Mouse (Mus musculus) hindbrain, postnatal 0 days (tissue): Measurements from ENCODE around the gene A730061H03Rik. TPM values are rescaled to one million over a fixed set of nuclear protein-coding genes. Genes with fewer than 3 reads are reported as not detected.

ENCODE experiments used
- ATAC-seq: fragments of 200-750 bp; cut with Nextera tagmentation; 2 replicates; pipeline ENCODE4 v1.8.0; 2017; ENCODE audit warnings: mild to moderate bottlenecking, moderate TSS enrichment, moderate library complexity
- DNase-seq: peaks from one replicate; pipeline ENCODE4 v3.0.0-alpha.2; 2015; ENCODE audit warnings: low spot score
- H3K27ac ChIP-seq: fragments of 300-500 bp; sonication (generic); 2 replicates; pipeline ENCODE4 v1.5.1; 2014; ENCODE audit warnings: mild to moderate bottlenecking
- H3K27me3 ChIP-seq: fragments of 300-500 bp; sonication (generic); 2 replicates; pipeline ENCODE4 v1.6.1; 2014; ENCODE audit warnings: low read length, mixed read lengths; ENCODE audit not compliant: insufficient read depth
- H3K36me3 ChIP-seq: fragments of 300-500 bp; sonication (generic); 2 replicates; pipeline ENCODE4 v1.6.1; 2014; ENCODE audit warnings: low read length, mixed read lengths; ENCODE audit not compliant: insufficient read depth
- H3K4me1 ChIP-seq: fragments of 300-500 bp; sonication (generic); 2 replicates; pipeline ENCODE4 v1.6.1; 2014; ENCODE audit warnings: antibody characterized with exemption, low read length, mixed read lengths; ENCODE audit not compliant: insufficient read depth
- H3K4me2 ChIP-seq: fragments of 300-500 bp; sonication (generic); 2 replicates; pipeline ENCODE4 v1.6.1; 2014; ENCODE audit warnings: low read depth, mild to moderate bottlenecking, low read length, moderate library complexity, mixed read lengths
- H3K4me3 ChIP-seq: fragments of 300-500 bp; sonication (generic); 2 replicates; pipeline ENCODE4 v1.5.1; 2014; ENCODE audit warnings: low read length
- H3K9ac ChIP-seq: fragments of 300-500 bp; sonication (generic); replicated peaks from 2 replicates; pipeline ENCODE4 v1.6.1; 2014; ENCODE audit warnings: mild to moderate bottlenecking, low read length, moderate library complexity, mixed read lengths
- H3K9me3 ChIP-seq: fragments of 300-500 bp; sonication (generic); 2 replicates; pipeline ENCODE4 v1.6.1; 2016; ENCODE audit warnings: low read length, mixed read lengths
- CTCF ChIP-seq: IDR thresholded peaks from 2 replicates; pipeline ENCODE4 v1.5.1; 2016; ENCODE audit warnings: antibody characterized with exemption, control low read depth, low read depth
- WGBS: fragments of 180-500 bp; shearing (Covaris S2); extraction: QIAGEN DNeasy Blood & Tissue Kit; methylation state at CpG from one replicate; pipeline ENCODE4 v1.1.7; 2014; 5-methylcytosine and 5-hydroxymethylcytosine counted together
- polyA plus RNA-seq: library from polyadenylated mRNA; unstranded; fragments of >200 nt; fragmentation: Nextera tagmentation; extraction: Ambion mirVana; gene quantifications from 2 replicates; pipeline ENCODE4 v1.2.1, GENCODE M21; 2015
- total RNA-seq: library from RNA; depleted of rRNA; stranded (reverse); fragments of >200 nt; gene quantifications from 2 replicates; pipeline ENCODE4 v1.2.3, GENCODE M21; 2014

Gene A730061H03Rik
- total and polyA plus RNA-seq, 2 experiments from 2014 or later = not detected

GRCm38 (mm10) chr14:55589771-55590448 lies 29.7 kb upstream of the A730061H03Rik start:
- peak overlapping the region; percentile 96; the same call in 1 of the 2 replicates for H3K27ac ChIP-seq

GRCm38 (mm10) chr14:55589271-55589670 lies 29.1 kb upstream of the A730061H03Rik start:
- ATAC-seq = no peak
- TF ChIP-seq CTCF = no peak
- 88% methylated on average over 5 of the region's 5 CpGs for whole genome bisulfite sequencing

More at GRCm38 (mm10) chr14:55589771-55590448, 29.7 kb upstream of the A730061H03Rik start:
- Histone ChIP-seq H3K4me1 (peaks cover 24% of the 10 kb centered on the region), H3K27me3 (no peaks in the 10 kb centered on the region), H3K4me3 (peak overlapping the region; percentile 79), H3K9ac (peak overlapping the region; percentile 72), H3K36me3 (peaks cover 8% of the 10 kb centered on the region), H3K9me3 (no peaks in the 10 kb centered on the region), H3K4me2 (peak overlapping the region; percentile 90)
- ATAC-seq = no peak
- WGBS = 89% methylated on average over 11 of the region's 11 CpGs
- DNase-seq = no peak
- TF ChIP-seq CTCF = no peak

GRCm38 (mm10) chr14:55586149-55586548 lies 25.9 kb upstream of the A730061H03Rik start:
- 0 out of 2 replicates have a peak, but pooled peaks cover 13% of the 10 kb centered on the region for H3K4me1 ChIP-seq
- WGBS = 95% methylated on average over 2 of the region's 2 CpGs
- no peaks in the 10 kb centered on the region for H3K27me3 ChIP-seq
- H3K4me2 ChIP-seq = no peak overlapping the region
- no peak overlapping the region for H3K4me3 ChIP-seq
- no peak for ATAC-seq
- DNase-seq = no peak
- H3K9me3 ChIP-seq = no peaks in the 10 kb centered on the region
- no peak; the same call in 1 of the 2 replicates for TF ChIP-seq CTCF
- peaks cover 9% of the 10 kb centered on the region; the same call in 1 of the 2 replicates for H3K36me3 ChIP-seq
- H3K9ac ChIP-seq = no peak overlapping the region
- no peak overlapping the region for H3K27ac ChIP-seq

More at GRCm38 (mm10) chr14:55589271-55589670, 29.1 kb upstream of the A730061H03Rik start:
- H3K27ac ChIP-seq = no peak overlapping the region
- no peaks in the 10 kb centered on the region for H3K9me3 ChIP-seq
- no peak overlapping the region for H3K4me3 ChIP-seq
- DNase-seq = no peak
- H3K4me1 ChIP-seq = peaks cover 28% of the 10 kb centered on the region
- no peak overlapping the region for H3K4me2 ChIP-seq
- no peak overlapping the region for H3K9ac ChIP-seq
- H3K36me3 ChIP-seq = peaks cover 1% of the 10 kb centered on the region; the same call in 1 of the 2 replicates
- H3K27me3 ChIP-seq = no peaks in the 10 kb centered on the region

GRCm38 (mm10) chr14:55585566-55585960 lies 25.4 kb upstream of the A730061H03Rik start:
- H3K9me3 ChIP-seq = no peaks in the 10 kb centered on the region
- no peaks in the 10 kb centered on the region for H3K27me3 ChIP-seq
- peak overlapping the region; percentile 79; the same call in 1 of the 2 replicates for H3K27ac ChIP-seq
- peaks cover 9% of the 10 kb centered on the region; the same call in 1 of the 2 replicates for H3K36me3 ChIP-seq
- whole genome bisulfite sequencing = 60% methylated on average over 6 of the region's 6 CpGs
- no peak overlapping the region for H3K9ac ChIP-seq
- DNase-seq (no peak), ATAC-seq (no peak)
- 0 out of 2 replicates have a peak, but pooled peaks cover 13% of the 10 kb centered on the region for H3K4me1 ChIP-seq
- no peak for TF ChIP-seq CTCF
- peak overlapping the region; percentile 54 for H3K4me3 ChIP-seq
- peak overlapping the region; percentile 79 for H3K4me2 ChIP-seq

- Histone ChIP-seq H3K36me3 (peaks cover 9% of the 10 kb centered on the region; the same call in 1 of the 2 replicates), H3K4me3 (peak within 1 kb of the TSS; percentile 54), H3K27me3 (no peaks in the 10 kb centered on the region), H3K9ac (peak within 1 kb of the TSS; percentile 71), H3K4me1 (0 out of 2 replicates have a peak, but pooled peaks cover 9% of the 10 kb centered on the region), H3K27ac (peak within 1 kb of the TSS; percentile 79), H3K9me3 (no peaks in the 10 kb centered on the region), H3K4me2 (peak within 1 kb of the TSS; percentile 79)
- ATAC-seq (peak; percentile 80), DNase-seq (peak; percentile 69)
- 4% methylated on average over 42 of the region's 43 CpGs for WGBS
- TF ChIP-seq CTCF = no peak; the same call in 1 of the 2 replicates
Observed at GRCm38 (mm10) chr14:55584702-55585565, 24.7 kb upstream of the A730061H03Rik start, which contains the start of gene Emc9. Emc9 (minus strand) TSS chr14:55585302.

GRCm38 (mm10) chr14:55584303-55584701 lies 24.1 kb upstream of the A730061H03Rik start:
- Histone ChIP-seq H3K36me3 (peaks cover 9% of the 10 kb centered on the region; the same call in 1 of the 2 replicates), H3K4me1 (0 out of 2 replicates have a peak, but pooled peaks cover 9% of the 10 kb centered on the region), H3K27me3 (no peaks in the 10 kb centered on the region), H3K9ac (peak overlapping the region; percentile 71), H3K27ac (peak overlapping the region; percentile 79), H3K4me2 (peak overlapping the region; percentile 79), H3K9me3 (no peaks in the 10 kb centered on the region), H3K4me3 (peak overlapping the region; percentile 54)
- 44% methylated on average over 5 of the region's 5 CpGs for WGBS
- no peak for DNase-seq
- no peak for TF ChIP-seq CTCF
- no peak for ATAC-seq
